Mouse (Mus musculus) left cerebral cortex, adult 18-20 months (tissue): ENCODE measurements around the gene Gja5. TPM values are rescaled to one million over a fixed set of nuclear protein-coding genes. Genes with fewer than 3 reads are reported as not detected.

Experiments
- DNase-seq, 2 experiments: peaks; one replicate each; pipeline ENCODE4 v3.0.0; 2021 to 2022; ENCODE audit warnings: low spot score in 2 of 2, mixed read lengths in 1 of 2
- total RNA-seq, 2 experiments: library from RNA; stranded (reverse); gene quantifications; 2 replicates each; pipeline ENCODE4 v1.2.3; 2021

The Gja5 gene
- total RNA-seq, 2 experiments from 2014 or later: 0.37 to 0.73 TPM

- DNase-seq: no peak
These were observed 26.8 kb downstream of the Gja5 start for GRCm38 (mm10) chr3:96931261-96931681.

GRCm38 (mm10) chr3:96936241-96936640 lies 31.7 kb downstream of the Gja5 start:
- DNase-seq: no peak

- no peak for DNase-seq
These were observed 33.1 kb downstream of the Gja5 start for GRCm38 (mm10) chr3:96937606-96938005.

- peak; percentile 90 to 91 for DNase-seq
These were observed 34.2 kb downstream of the Gja5 start for GRCm38 (mm10) chr3:96938738-96939137.

- no peak for DNase-seq
These were observed 38.2 kb downstream of the Gja5 start for GRCm38 (mm10) chr3:96942706-96943105.

- DNase-seq: no peak
These were observed 49.2 kb downstream of the Gja5 start for GRCm38 (mm10) chr3:96953489-96954233.

- DNase-seq: no peak
These were observed 56.1 kb downstream of the Gja5 start for GRCm38 (mm10) chr3:96960597-96960996.

- DNase-seq: no peak
These were observed 58.9 kb downstream of the Gja5 start for GRCm38 (mm10) chr3:96963088-96964034.

- DNase-seq: no peak
These were observed 66.5 kb downstream of the Gja5 start for GRCm38 (mm10) chr3:96970986-96971385.

GRCm38 (mm10) chr3:96974467-96974866 lies 70.0 kb downstream of the Gja5 start:
- DNase-seq: no peak

GRCm38 (mm10) chr3:96975628-96976027 lies 71.1 kb downstream of the Gja5 start:
- no peak for DNase-seq

GRCm38 (mm10) chr3:96977507-96977906 lies 73.0 kb downstream of the Gja5 start:
- DNase-seq: no peak

- no peak for DNase-seq
These were observed 74.0 kb downstream of the Gja5 start for GRCm38 (mm10) chr3:96978469-96978868.

- no peak for DNase-seq
These were observed 74.5 kb downstream of the Gja5 start for GRCm38 (mm10) chr3:96979020-96979419.

- DNase-seq: no peak
These were observed 77.3 kb downstream of the Gja5 start for GRCm38 (mm10) chr3:96981833-96982232.

- no peak for DNase-seq
These were observed 78.2 kb downstream of the Gja5 start for GRCm38 (mm10) chr3:96982666-96983065.

GRCm38 (mm10) chr3:96992526-96992925 lies 88.0 kb downstream of the Gja5 start:
- DNase-seq: no peak

- DNase-seq: no peak
These were observed 93.3 kb downstream of the Gja5 start for GRCm38 (mm10) chr3:96997770-96998169.

GRCm38 (mm10) chr3:97003111-97003510 lies 98.6 kb downstream of the Gja5 start:
- DNase-seq: peak in 1 of 2 experiments; percentile 3

- DNase-seq: no peak
These were observed 100.0 kb downstream of the Gja5 start for GRCm38 (mm10) chr3:97004509-97004908.

- no peak for DNase-seq
These were observed 102.5 kb downstream of the Gja5 start for GRCm38 (mm10) chr3:97007010-97007448.

GRCm38 (mm10) chr3:97025226-97025625 lies 120.7 kb downstream of the Gja5 start:
- no peak for DNase-seq
